Mouse (Mus musculus) forebrain, embryonic 15.5 days (tissue): ENCODE results near the gene Slc4a3. TPM values are rescaled to one million over a fixed set of nuclear protein-coding genes. Genes with fewer than 3 reads are reported as not detected.

Experiments used
- ATAC-seq: fragments of 200-750 bp; cut with Nextera tagmentation; replicated peaks from 2 replicates; pipeline ENCODE4 v1.8.0; 2017; ENCODE audit warnings: mild to moderate bottlenecking, moderate TSS enrichment, moderate library complexity
- H3K27ac ChIP-seq: fragments of 300-500 bp; sonication (generic); replicated peaks from 2 replicates; pipeline ENCODE4 v1.5.1; 2015; ENCODE audit warnings: mild to moderate bottlenecking, inconsistent platforms
- H3K27me3 ChIP-seq: fragments of 300-500 bp; sonication (generic); 2 replicates; pipeline ENCODE4 v1.6.1; 2015; ENCODE audit warnings: inconsistent platforms
- H3K36me3 ChIP-seq: fragments of 300-500 bp; sonication (generic); 2 replicates; pipeline ENCODE4 v1.6.1; 2015; ENCODE audit warnings: mild to moderate bottlenecking, inconsistent platforms
- H3K4me1 ChIP-seq: fragments of 300-500 bp; sonication (generic); 2 replicates; pipeline ENCODE4 v1.6.1; 2015; ENCODE audit warnings: inconsistent platforms
- H3K4me2 ChIP-seq: fragments of 300-500 bp; sonication (generic); replicated peaks from 2 replicates; pipeline ENCODE4 v1.6.1; 2015; ENCODE audit warnings: mild to moderate bottlenecking, inconsistent platforms
- H3K4me3 ChIP-seq: fragments of 300-500 bp; sonication (generic); 2 replicates; pipeline ENCODE4 v1.5.1; 2015; ENCODE audit warnings: mild to moderate bottlenecking, inconsistent platforms
- H3K9ac ChIP-seq: fragments of 300-500 bp; sonication (generic); replicated peaks from 2 replicates; pipeline ENCODE4 v1.6.1; 2015; ENCODE audit warnings: mild to moderate bottlenecking, inconsistent platforms
- H3K9me3 ChIP-seq: fragments of 300-500 bp; sonication (generic); 2 replicates; pipeline ENCODE4 v1.6.1; 2016; ENCODE audit warnings: inconsistent platforms
- WGBS: fragments of 180-500 bp; shearing (Covaris S2); methylation state at CpG from one replicate; pipeline ENCODE4 v1.1.7; 2015; ENCODE audit warnings: mixed read lengths; 5-methylcytosine and 5-hydroxymethylcytosine counted together
- polyA plus RNA-seq: library from polyadenylated mRNA; unstranded; fragments of >200 nt; fragmentation: Nextera tagmentation; extraction: Ambion mirVana; gene quantifications from 2 replicates; pipeline ENCODE4 v1.2.1, GENCODE M21; 2015

Gene Slc4a3
- polyA plus RNA-seq, result 35.2 and 35.9 TPM in 2 replicates

DNA sequence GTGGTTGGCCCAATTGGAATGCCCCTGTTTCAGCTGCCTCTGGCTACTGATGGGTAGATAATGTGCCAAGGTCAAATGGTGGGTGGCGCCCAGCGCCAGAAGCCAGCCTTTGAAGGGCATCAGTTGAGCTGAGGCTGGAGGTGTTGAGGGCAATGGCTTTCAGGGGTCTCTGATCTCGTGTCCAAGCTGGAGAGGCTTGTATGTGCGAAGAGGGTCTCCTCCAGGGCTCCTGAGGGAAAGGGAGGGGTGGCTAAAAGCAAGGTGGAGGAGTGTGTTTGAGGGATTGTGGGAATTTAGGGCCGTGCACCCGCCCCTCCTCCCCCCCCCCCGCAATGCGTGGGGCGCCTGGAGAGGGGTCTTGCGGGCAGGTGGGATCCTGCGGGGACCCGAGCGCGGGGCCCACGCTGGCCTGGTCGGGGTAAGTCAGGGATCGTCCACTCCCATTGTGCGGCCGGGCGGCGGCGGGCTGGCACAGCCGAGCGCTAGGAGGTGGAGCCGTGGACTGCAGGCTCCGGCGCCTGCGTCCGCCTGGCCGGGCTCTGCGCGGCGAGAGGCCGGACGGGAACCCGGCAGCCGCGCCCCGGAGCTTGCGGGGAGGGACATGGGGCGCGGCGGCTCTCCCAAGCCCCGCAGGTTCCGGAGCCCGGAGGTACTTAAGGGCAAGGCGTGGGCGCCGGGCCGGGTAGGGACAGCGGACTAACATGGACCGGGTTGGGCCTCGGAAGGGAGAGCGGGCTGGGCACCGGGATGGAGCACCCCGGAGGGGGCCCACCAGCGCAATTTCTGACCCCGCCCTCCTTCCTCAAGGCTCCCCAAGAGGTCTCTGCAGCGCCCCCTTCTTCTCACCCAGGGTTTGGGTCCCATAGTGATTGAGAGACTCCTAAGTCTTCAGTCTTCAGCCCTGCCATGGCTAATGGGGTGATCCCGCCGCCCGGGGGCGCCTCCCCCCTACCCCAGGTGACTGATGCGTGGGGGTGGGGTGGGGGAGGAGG lies at the start of gene Slc4a3:
Gene Slc4a3 (plus strand): TSS at position 302 of the 992 bp plus-strand sequence.
- no peaks in the 10 kb centered on the region for H3K9me3 ChIP-seq
- peak; percentile 90 for ATAC-seq
- peak within 1 kb of the TSS; percentile 98 for H3K9ac ChIP-seq
- WGBS, result 1% methylated on average over 50 of the region's 64 CpGs
- no peaks in the 10 kb centered on the region for H3K27me3 ChIP-seq
- H3K4me3 ChIP-seq, result peak within 1 kb of the TSS; percentile 97
- H3K4me1 ChIP-seq, result peaks cover 17% of the 10 kb centered on the region
- peak within 1 kb of the TSS; percentile 86 for H3K4me2 ChIP-seq
- H3K27ac ChIP-seq, result peak within 1 kb of the TSS; percentile 81
- peaks cover 9% of the 10 kb centered on the region; the same call in 1 of the 2 replicates for H3K36me3 ChIP-seq

DNA sequence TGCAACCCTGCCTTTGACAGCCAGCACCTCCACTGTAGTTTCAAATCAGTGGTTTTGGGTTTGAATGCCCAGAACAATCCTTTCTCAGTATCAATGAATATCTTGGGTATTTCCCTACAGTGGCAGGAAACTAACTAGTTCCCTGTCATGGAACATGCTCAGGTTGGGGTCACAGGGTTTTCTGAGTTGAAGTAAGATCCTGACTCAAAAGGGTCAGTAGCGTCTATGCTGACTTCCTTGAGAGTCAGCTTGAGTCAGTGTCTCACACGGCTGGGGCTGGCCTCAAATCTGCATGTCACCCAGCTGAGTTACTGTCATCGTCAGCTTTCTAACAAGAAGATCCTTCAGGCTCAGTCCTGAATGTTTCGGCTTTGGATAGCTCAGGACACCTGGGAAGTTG lies 47.2 kb upstream of the Slc4a3 start:
- no peak for ATAC-seq
- Histone ChIP-seq H3K27ac (no peak overlapping the region), H3K4me1 (peaks cover 9% of the 10 kb centered on the region; the same call in 1 of the 2 replicates), H3K9me3 (no peaks in the 10 kb centered on the region), H3K27me3 (no peaks in the 10 kb centered on the region), H3K4me2 (no peak overlapping the region), H3K9ac (no peak overlapping the region), H3K4me3 (no peak overlapping the region), H3K36me3 (peaks cover 8% of the 10 kb centered on the region)
- WGBS, result 90% methylated on average over 4 of the region's 4 CpGs

DNA sequence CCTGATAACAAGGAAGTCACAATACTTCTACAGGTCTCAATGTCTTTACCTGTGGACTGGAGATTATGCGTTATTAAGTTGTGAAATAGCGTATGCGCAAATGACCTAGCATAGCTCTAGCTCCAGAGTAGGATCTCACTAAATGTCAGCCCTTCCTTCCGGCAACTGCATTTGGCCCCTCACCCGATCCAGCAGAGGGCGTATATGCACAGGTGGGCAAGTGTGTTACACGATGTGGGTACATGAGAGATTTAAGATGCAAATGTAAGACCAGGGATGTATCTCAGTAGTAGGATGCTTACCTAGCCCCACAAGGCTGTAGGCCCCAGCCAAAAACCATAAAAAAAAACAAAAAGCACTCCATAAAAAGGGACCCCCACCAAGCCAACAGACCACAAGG lies 46.6 kb upstream of the Slc4a3 start:
- Histone ChIP-seq H3K36me3 (peaks cover 8% of the 10 kb centered on the region), H3K27me3 (no peaks in the 10 kb centered on the region), H3K4me1 (peaks cover 14% of the 10 kb centered on the region), H3K9ac (no peak overlapping the region), H3K4me2 (no peak overlapping the region), H3K27ac (no peak overlapping the region), H3K9me3 (no peaks in the 10 kb centered on the region), H3K4me3 (no peak overlapping the region)
- 82% methylated on average over 7 of the region's 7 CpGs for WGBS
- ATAC-seq, result no peak

DNA sequence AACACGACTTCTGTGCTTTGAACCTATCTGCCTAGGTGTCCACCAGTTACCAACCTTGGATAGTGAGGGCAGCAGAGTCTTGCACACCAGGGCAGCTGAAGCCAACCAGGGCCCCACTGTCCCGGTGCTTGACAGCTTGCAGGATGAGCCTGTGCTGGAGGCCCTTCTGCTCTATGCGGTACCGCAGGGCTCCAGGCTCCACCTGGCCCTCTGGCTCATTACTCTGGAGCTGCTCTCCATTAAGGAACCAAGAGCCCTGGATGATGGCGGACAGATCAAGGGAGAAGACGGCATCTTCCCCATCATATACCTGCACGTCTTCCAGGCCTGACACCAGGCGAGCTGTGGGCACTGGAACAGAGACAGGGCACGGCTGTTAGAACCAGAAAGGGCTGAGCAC lies 44.2 kb upstream of the Slc4a3 start:
- Histone ChIP-seq H3K36me3 (peaks cover 8% of the 10 kb centered on the region), H3K27ac (no peak overlapping the region), H3K4me2 (no peak overlapping the region), H3K4me3 (no peak overlapping the region), H3K9ac (no peak overlapping the region), H3K4me1 (peaks cover 28% of the 10 kb centered on the region), H3K27me3 (no peaks in the 10 kb centered on the region), H3K9me3 (no peaks in the 10 kb centered on the region)
- 95% methylated on average over 9 of the region's 9 CpGs for WGBS
- no peak for ATAC-seq

DNA sequence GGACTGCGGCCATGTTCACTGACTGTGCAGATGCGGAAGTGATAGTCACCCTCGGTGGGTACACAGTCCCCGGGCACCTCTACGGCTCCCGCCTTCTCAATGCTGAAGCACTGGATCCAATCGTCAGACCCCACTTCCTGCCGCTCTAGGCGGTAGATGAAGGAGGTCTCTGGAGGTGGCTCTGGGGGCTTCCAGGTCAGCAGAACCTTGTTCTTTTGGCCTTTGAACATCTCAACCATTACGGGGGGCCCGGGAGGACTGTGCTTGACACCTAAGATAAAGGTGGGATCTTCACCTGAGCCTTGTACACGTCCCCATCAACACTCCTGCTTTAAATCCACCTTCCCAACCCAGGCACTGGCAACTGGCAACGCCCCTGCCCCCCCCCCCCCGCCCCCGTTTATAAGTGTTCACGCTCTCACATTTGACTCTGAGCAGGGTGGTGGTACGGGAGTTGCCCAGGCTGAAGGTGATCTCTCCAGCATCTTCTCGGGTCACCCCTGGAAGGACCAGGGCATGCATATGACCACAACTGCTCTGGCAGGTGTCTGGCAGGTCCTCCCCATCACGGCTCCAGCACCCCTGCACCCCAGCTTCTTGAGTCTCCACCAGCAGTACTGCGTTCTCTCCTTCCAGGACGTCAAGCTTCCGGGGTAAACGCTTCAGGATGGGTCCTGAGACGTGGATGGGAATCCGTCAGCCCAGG lies 43.0 kb upstream of the Slc4a3 start:
- no peak overlapping the region for H3K4me3 ChIP-seq
- H3K36me3 ChIP-seq, result peaks cover 8% of the 10 kb centered on the region
- no peaks in the 10 kb centered on the region for H3K27me3 ChIP-seq
- no peak overlapping the region for H3K9ac ChIP-seq
- no peak for ATAC-seq
- 90% methylated on average over 25 of the region's 25 CpGs for WGBS
- peaks cover 28% of the 10 kb centered on the region for H3K4me1 ChIP-seq
- H3K27ac ChIP-seq, result no peak overlapping the region
- H3K4me2 ChIP-seq, result no peak overlapping the region
- no peaks in the 10 kb centered on the region for H3K9me3 ChIP-seq

DNA sequence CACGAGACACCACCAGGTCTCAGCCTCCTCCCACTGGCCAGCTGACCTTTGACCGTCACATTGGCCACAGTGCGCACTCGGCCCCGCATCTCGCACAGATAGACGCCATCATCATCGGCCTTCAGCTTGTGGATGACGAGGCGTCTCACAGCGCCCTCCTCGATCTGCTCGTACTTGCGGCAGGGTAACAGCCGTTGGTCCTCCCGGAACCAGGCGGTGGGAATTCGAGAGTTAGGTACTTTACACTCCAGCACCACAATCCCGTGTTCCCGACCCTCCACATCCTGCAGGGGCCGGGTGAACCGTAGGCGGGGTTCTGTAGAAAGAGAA lies 42.5 kb upstream of the Slc4a3 start:
- WGBS, result 70% methylated on average over 23 of the region's 23 CpGs

DNA sequence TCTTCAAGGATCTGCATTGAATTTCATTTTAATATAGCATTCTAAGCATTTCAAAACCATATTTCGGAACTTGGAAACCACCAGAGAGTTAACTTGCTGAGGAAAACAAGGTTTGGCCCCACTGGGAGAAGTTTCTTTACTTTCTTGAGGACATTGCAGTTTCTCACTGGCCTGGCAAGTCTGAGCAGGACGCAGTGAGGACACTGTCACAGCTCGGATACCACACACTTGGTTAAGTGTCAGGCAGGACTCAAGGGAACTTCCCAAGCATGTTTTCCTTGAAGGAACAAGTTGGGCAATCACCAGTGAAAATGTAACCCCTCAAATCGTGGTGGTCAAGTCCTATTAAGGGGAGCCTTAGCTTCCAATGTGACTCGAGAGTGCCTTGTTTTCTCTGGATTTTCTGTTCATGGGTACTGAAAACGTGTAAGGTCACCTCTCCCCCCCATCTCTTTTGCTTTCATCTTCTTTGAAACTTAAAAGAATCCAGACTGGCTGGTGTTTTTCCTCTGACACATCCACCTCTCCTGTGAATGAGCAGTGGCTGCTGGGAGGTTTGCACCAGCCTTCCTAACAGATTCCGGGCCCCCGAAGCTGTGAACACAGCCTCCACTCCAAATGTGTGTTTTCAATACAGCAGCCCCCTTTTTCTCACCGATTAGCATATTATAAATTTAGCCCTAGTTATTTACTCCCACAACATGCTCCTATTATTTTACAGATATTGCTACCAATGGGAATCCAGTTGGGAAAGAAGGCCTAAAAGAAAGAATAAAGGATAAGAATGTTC lies 41.6 kb upstream of the Slc4a3 start:
- peaks cover 5% of the 10 kb centered on the region for H3K36me3 ChIP-seq
- H3K4me3 ChIP-seq, result peak overlapping the region; percentile 88
- peaks cover 28% of the 10 kb centered on the region for H3K4me1 ChIP-seq
- no peaks in the 10 kb centered on the region for H3K9me3 ChIP-seq
- H3K27me3 ChIP-seq, result no peaks in the 10 kb centered on the region
- peak overlapping the region; percentile 91 for H3K4me2 ChIP-seq
- ATAC-seq, result no peak
- WGBS, result 60% methylated on average over 9 of the region's 9 CpGs
- H3K9ac ChIP-seq, result peak overlapping the region; percentile 93
- H3K27ac ChIP-seq, result peak overlapping the region; percentile 78; the same call in 1 of the 2 replicates

More for the DNA sequence above, 42.5 kb upstream of the Slc4a3 start:
- Histone ChIP-seq H3K4me3 (no peak overlapping the region), H3K4me2 (no peak overlapping the region), H3K4me1 (peaks cover 28% of the 10 kb centered on the region), H3K27ac (no peak overlapping the region), H3K9ac (no peak overlapping the region), H3K9me3 (no peaks in the 10 kb centered on the region), H3K36me3 (peaks cover 8% of the 10 kb centered on the region), H3K27me3 (no peaks in the 10 kb centered on the region)
- ATAC-seq, result no peak

DNA sequence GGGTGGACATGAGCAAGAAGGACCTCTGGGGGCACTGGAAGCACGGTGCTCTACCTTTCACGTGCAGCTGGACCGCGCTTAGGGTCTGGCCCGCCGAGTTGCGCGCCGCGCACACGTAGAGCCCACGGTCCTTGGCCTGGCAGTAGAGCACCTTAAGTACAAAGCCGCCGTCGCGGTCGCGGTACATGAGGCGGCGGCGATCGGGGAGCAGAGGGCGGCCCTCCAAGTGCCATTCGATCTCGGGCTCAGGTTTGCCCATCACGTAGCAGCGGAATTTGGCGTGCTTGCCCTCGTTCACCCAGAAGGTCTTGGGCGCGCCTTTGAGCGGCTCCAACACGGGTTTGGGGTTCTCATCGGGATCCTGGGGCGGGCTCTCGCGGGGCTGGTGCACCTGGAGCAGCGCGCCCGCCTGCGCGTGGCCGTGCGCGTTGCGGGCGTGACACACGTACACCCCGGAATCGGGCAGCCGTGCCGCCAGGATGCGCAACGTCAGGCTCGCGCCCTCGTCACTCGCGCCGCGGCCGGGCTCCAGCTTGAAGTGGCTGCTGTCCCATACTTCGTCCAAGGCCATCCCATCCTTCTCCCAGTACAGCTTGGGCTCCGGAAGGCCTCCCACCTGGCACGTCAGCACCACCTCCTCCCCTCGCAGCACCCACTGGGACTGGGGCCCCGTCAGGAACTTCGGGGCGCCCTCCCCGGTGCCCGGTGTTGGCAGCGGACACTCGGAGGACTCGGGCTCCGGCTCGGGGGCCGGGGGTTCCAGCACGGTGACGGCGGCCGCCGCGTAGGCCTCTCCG lies 40.7 kb upstream of the Slc4a3 start:
- WGBS, result under 1% methylated on average over 84 of the region's 84 CpGs

DNA sequence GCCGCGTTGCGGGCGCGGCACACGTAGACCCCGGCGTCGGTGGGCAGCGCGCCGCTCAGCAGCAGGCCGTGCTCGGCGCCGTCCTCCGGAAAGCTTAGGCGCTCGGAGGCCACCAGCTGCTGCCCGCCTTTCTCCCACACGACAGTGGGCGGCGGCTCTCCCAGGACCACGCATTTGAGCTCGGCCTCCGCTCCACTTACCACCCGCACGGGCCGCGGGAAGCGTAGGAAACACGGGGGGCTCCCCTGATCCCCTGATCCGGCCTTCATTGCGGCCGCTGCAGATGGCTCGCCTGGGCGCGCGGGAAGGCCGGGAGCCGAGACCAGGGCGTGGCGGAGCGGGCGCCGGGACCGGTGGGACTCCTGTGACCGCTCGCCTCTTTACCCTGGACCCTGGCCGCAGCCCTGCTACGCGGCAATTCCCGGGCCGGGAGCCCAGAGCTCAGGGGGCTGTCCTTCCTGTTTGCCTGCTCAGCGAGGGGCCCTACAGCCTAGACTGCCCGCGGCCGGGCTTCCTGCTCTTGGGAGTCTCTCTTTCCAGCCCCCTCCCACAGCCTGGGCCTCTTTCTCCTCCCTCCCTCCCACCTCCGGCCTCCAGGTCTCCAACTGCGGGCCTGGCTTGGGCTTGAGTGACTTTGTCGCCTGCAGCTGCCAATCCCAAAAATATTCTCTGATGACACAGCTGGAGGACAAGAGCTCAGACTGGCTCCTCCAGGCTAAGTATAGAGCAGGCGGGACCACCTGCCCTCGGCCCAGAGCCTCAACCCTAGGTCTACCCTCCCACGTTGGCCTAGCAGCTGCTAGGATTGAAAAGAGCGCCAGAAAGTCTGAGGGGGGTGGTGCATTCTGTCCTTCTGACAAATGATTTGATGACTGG lies 39.9 kb upstream of the Slc4a3 start, which contains the start of gene Obsl1:
Gene Obsl1 (minus strand): TSS at position 497 of the 876 bp plus-strand sequence.
- Histone ChIP-seq H3K4me1 (peaks cover 28% of the 10 kb centered on the region), H3K4me3 (peak within 1 kb of the TSS; percentile 88), H3K27ac (peak within 1 kb of the TSS; percentile 78), H3K9me3 (no peaks in the 10 kb centered on the region), H3K4me2 (peak within 1 kb of the TSS; percentile 91), H3K9ac (peak within 1 kb of the TSS; percentile 93), H3K27me3 (no peaks in the 10 kb centered on the region), H3K36me3 (peaks cover 2% of the 10 kb centered on the region)
- WGBS, result under 1% methylated on average over 65 of the region's 65 CpGs
- ATAC-seq, result peak; percentile 68

More for the DNA sequence above, 40.7 kb upstream of the Slc4a3 start:
- no peaks in the 10 kb centered on the region for H3K9me3 ChIP-seq
- H3K36me3 ChIP-seq, result peaks cover 5% of the 10 kb centered on the region
- peak overlapping the region; percentile 93 for H3K9ac ChIP-seq
- H3K4me3 ChIP-seq, result peak overlapping the region; percentile 88
- peaks cover 28% of the 10 kb centered on the region for H3K4me1 ChIP-seq
- ATAC-seq, result peak; percentile 81
- peak overlapping the region; percentile 91 for H3K4me2 ChIP-seq
- peak overlapping the region; percentile 78 for H3K27ac ChIP-seq
- H3K27me3 ChIP-seq, result no peaks in the 10 kb centered on the region

DNA sequence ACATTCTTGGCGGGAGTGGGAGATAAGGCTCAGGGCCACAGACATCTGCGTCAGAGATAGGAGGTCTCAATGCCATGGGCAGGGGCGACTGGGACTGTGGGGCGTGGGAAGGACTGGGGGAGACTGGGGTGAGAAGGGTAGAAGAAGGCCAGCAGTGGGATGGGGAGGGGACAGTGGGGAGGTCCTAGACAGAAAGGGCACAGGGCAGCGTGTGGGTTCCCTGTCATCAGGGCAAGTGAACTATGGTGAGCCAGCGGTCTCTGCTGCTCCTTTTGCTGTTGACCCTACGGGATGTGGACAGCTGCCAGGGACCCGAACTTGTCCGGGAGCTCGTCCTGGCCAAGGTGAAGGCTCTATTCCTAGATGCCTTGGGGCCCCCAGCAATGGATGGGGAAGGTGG lies 39.1 kb upstream of the Slc4a3 start, which contains the start of gene Inha:
Gene Inha (plus strand): TSS at position 72 of the 400 bp plus-strand sequence.
- Histone ChIP-seq H3K36me3 (no peaks in the 10 kb centered on the region), H3K9me3 (no peaks in the 10 kb centered on the region)

More for the DNA sequence above, 39.1 kb upstream of the Slc4a3 start, which contains the start of gene Inha:
- peak within 1 kb of the TSS; percentile 93 for H3K9ac ChIP-seq
- H3K4me2 ChIP-seq, result peak within 1 kb of the TSS; percentile 91
- no peak for ATAC-seq
- H3K4me1 ChIP-seq, result peaks cover 28% of the 10 kb centered on the region
- H3K27me3 ChIP-seq, result no peaks in the 10 kb centered on the region
- peak within 1 kb of the TSS; percentile 78 for H3K27ac ChIP-seq
- H3K4me3 ChIP-seq, result peak within 1 kb of the TSS; percentile 88
- WGBS, result 80% methylated on average over 9 of the region's 10 CpGs
